Mouse (Mus musculus) kidney, adult 10 weeks (tissue): ENCODE measurements around the gene 9830107B12Rik. TPM values are rescaled to one million over a fixed set of nuclear protein-coding genes. Genes with fewer than 3 reads are reported as not detected.

Experiments
- polyA plus RNA-seq: library from polyadenylated mRNA; stranded (reverse); fragments of 350-450 nt; fragmentation: Illumina TruSeq; extraction: RNeasy Lipid Tissue Mini Kit (QIAGEN cat#74804); gene quantifications from one replicate; pipeline ENCODE4 v1.2.3, GENCODE M21; 2014; ENCODE audit warnings: low read depth, low replicate concordance

The 9830107B12Rik gene
- not detected for polyA plus RNA-seq

GRCm38 (mm10) chr17:48146120-48146519 is at the start of gene 9830107B12Rik:
Gene 9830107B12Rik, minus strand, starts transcription at chr17:48146268.

GRCm38 (mm10) chr17:48167103-48167502 is 21.0 kb upstream of the 9830107B12Rik start, which contains the start of gene A530064D06Rik:
Gene A530064D06Rik, minus strand, starts transcription at chr17:48167275.

GRCm38 (mm10) chr17:48089019-48089418 is 57.0 kb downstream of the 9830107B12Rik start, which contains the start of gene 1700067P10Rik:
Gene 1700067P10Rik, plus strand, starts transcription at chr17:48089319.

Other genes with a start within 250 kb of the 9830107B12Rik start
- gene Foxp4, start 221.6 kb downstream of the 9830107B12Rik start, polyA plus RNA-seq: not detected
- not detected for gene 1700122O11Rik, start 108.0 kb downstream of the 9830107B12Rik start, polyA plus RNA-seq
- gene 1700067P10Rik, start 56.9 kb downstream of the 9830107B12Rik start, polyA plus RNA-seq: not detected
- not detected for gene A530064D06Rik, start 21.0 kb upstream of the 9830107B12Rik start, polyA plus RNA-seq
- not detected for gene Trem1, start 86.5 kb upstream of the 9830107B12Rik start, polyA plus RNA-seq
- gene Trem3, start 101.5 kb upstream of the 9830107B12Rik start, polyA plus RNA-seq: not detected
- not detected for gene Treml4, start 118.0 kb upstream of the 9830107B12Rik start, polyA plus RNA-seq
- not detected for gene Treml2, start 153.2 kb upstream of the 9830107B12Rik start, polyA plus RNA-seq
- not detected for gene B430306N03Rik, start 169.9 kb upstream of the 9830107B12Rik start, polyA plus RNA-seq
- gene Trem2, start 200.1 kb upstream of the 9830107B12Rik start, polyA plus RNA-seq: not detected
- not detected for gene Treml1, start 213.6 kb upstream of the 9830107B12Rik start, polyA plus RNA-seq